Mouse (Mus musculus) heart, postnatal 0 days (tissue): Measurements from ENCODE around the gene Erh. TPM values are rescaled to one million over a fixed set of nuclear protein-coding genes. Genes with fewer than 3 reads are reported as not detected.
A peak's percentile ranks its signal among the peaks of the same experiment; 100 is the strongest.

ENCODE experiments used
- ATAC-seq: fragments of 200-750 bp; cut with Nextera tagmentation; 2 replicates; pipeline ENCODE4 v1.8.0; 2017; ENCODE audit warnings: low read depth, moderate number of reproducible peaks, moderate library complexity; ENCODE audit not compliant: insufficient read depth
- DNase-seq: peaks from one replicate; pipeline ENCODE4 v3.0.0-alpha.2; 2016; ENCODE audit warnings: low spot score
- H3K27ac ChIP-seq: fragments of 300-500 bp; sonication (generic); 2 replicates; pipeline ENCODE4 v1.5.1; 2014; ENCODE audit warnings: low read depth, mild to moderate bottlenecking
- H3K27me3 ChIP-seq: fragments of 300-500 bp; sonication (generic); 2 replicates; pipeline ENCODE4 v1.6.1; 2014; ENCODE audit warnings: low read length, mixed read lengths; ENCODE audit not compliant: control insufficient read depth, insufficient read depth
- H3K36me3 ChIP-seq: fragments of 300-500 bp; sonication (generic); replicated peaks from 2 replicates; pipeline ENCODE4 v1.6.1; 2014; ENCODE audit warnings: low read length, mixed read lengths; ENCODE audit not compliant: control insufficient read depth, insufficient read depth
- H3K4me1 ChIP-seq: fragments of 300-500 bp; sonication (generic); 2 replicates; pipeline ENCODE4 v1.6.1; 2014; ENCODE audit warnings: antibody characterized with exemption; ENCODE audit not compliant: control insufficient read depth, insufficient read depth
- H3K4me2 ChIP-seq: fragments of 300-500 bp; sonication (generic); 2 replicates; pipeline ENCODE4 v1.6.1; 2014; ENCODE audit warnings: low read depth, mild to moderate bottlenecking, low read length, moderate library complexity
- H3K4me3 ChIP-seq: fragments of 300-500 bp; sonication (generic); 2 replicates; pipeline ENCODE4 v1.5.1; 2014; ENCODE audit warnings: low read depth, low read length
- H3K9ac ChIP-seq: fragments of 300-500 bp; sonication (generic); replicated peaks from 2 replicates; pipeline ENCODE4 v1.6.1; 2014; ENCODE audit warnings: low read depth, low read length, mixed read lengths
- H3K9me3 ChIP-seq: fragments of 300-500 bp; sonication (generic); replicated peaks from 2 replicates; pipeline ENCODE4 v1.6.1; 2016; ENCODE audit warnings: low read length; ENCODE audit not compliant: control insufficient read depth
- CTCF ChIP-seq: IDR thresholded peaks from 2 replicates; pipeline ENCODE4 v1.5.1; 2016; ENCODE audit warnings: antibody characterized with exemption, control low read depth, low read depth
- EP300 ChIP-seq: IDR thresholded peaks from 2 replicates; pipeline ENCODE4 v1.6.1; 2016; ENCODE audit warnings: antibody characterized with exemption, low read depth
- WGBS: fragments of 180-500 bp; shearing (Covaris S2); extraction: QIAGEN DNeasy Blood & Tissue Kit; methylation state at CpG from one replicate; pipeline ENCODE4 v1.1.7; 2014; 5-methylcytosine and 5-hydroxymethylcytosine counted together
- polyA plus RNA-seq: library from polyadenylated mRNA; unstranded; fragments of >200 nt; fragmentation: Nextera tagmentation; extraction: Ambion mirVana; gene quantifications from 2 replicates; pipeline ENCODE4 v1.2.1, GENCODE M21; 2015
- total RNA-seq: library from RNA; depleted of rRNA; stranded (reverse); fragments of >200 nt; gene quantifications from 2 replicates; pipeline ENCODE4 v1.2.3, GENCODE M21; 2014; ENCODE audit warnings: low replicate concordance; rRNA removed

Erh gene
- total and polyA plus RNA-seq, 2 experiments from 2014 or later = 46.4 to 128 TPM

GRCm38 (mm10) chr12:80594141-80594540 lies 50.0 kb downstream of the Erh start:
- Histone ChIP-seq H3K9ac (no peak overlapping the region), H3K27me3 (no peaks in the 10 kb centered on the region), H3K9me3 (no peaks in the 10 kb centered on the region), H3K27ac (no peak overlapping the region), H3K4me2 (no peak overlapping the region), H3K4me3 (no peak overlapping the region), H3K4me1 (peaks cover 16% of the 10 kb centered on the region), H3K36me3 (no peaks in the 10 kb centered on the region)
- TF ChIP-seq EP300 (no peak), CTCF (no peak)
- DNase-seq (no peak), ATAC-seq (peak; percentile 36; the same call in 1 of the 2 replicates)
- WGBS = 38% methylated on average over 4 of the region's 4 CpGs

GRCm38 (mm10) chr12:80584973-80585372 lies 59.2 kb downstream of the Erh start:
- TF ChIP-seq EP300 (no peak), CTCF (peak; percentile 52)
- ATAC-seq (no peak), DNase-seq (peak; percentile 40)
- Histone ChIP-seq H3K4me1 (no peaks in the 10 kb centered on the region), H3K27ac (no peak overlapping the region), H3K4me3 (no peak overlapping the region), H3K4me2 (no peak overlapping the region), H3K9me3 (0 out of 2 replicates have a peak, but pooled peaks cover 3% of the 10 kb centered on the region), H3K36me3 (no peaks in the 10 kb centered on the region), H3K27me3 (no peaks in the 10 kb centered on the region), H3K9ac (no peak overlapping the region)
- 26% methylated on average over 2 of the region's 2 CpGs for WGBS

Other genes with a start within 250 kb of the Erh start
- gene Dcaf5, start 207.7 kb downstream of the Erh start, total RNA-seq = 22.0 and 25.0 TPM in 2 replicates
- gene Dcaf5, start 207.7 kb downstream of the Erh start, polyA plus RNA-seq = 7.1 and 7.9 TPM in 2 replicates
- gene Exd2, start 181.2 kb downstream of the Erh start, total RNA-seq = 11.2 and 32.5 TPM in 2 replicates
- gene Exd2, start 181.2 kb downstream of the Erh start, polyA plus RNA-seq = 6.8 and 7.7 TPM in 2 replicates
- gene Galnt16, start 126.1 kb downstream of the Erh start, total RNA-seq = 4.1 and 12.1 TPM in 2 replicates
- gene Galnt16, start 126.1 kb downstream of the Erh start, polyA plus RNA-seq = 3.5 and 3.9 TPM in 2 replicates
- 15.6 and 24.8 TPM in 2 replicates for gene Slc39a9, start 458 bp downstream of the Erh start, total RNA-seq
- gene Slc39a9, start 458 bp downstream of the Erh start, polyA plus RNA-seq = 10.3 and 11.4 TPM in 2 replicates
- gene Plekhd1, start 48.2 kb upstream of the Erh start, total RNA-seq = 2.3 TPM in 1 of 2 replicates, not detected in the other
- gene Plekhd1, start 48.2 kb upstream of the Erh start, polyA plus RNA-seq = 0.18 and 0.19 TPM in 2 replicates
- gene Ccdc177, start 116.3 kb upstream of the Erh start, total RNA-seq = 0.31 TPM in 1 of 2 replicates, not detected in the other
- gene Ccdc177, start 116.3 kb upstream of the Erh start, polyA plus RNA-seq = not detected in 2 replicates
- gene Susd6, start 146.2 kb upstream of the Erh start, total RNA-seq = 50.2 and 50.6 TPM in 2 replicates
- gene Susd6, start 146.2 kb upstream of the Erh start, polyA plus RNA-seq = 15.1 and 15.4 TPM in 2 replicates